Mouse (Mus musculus) kidney, embryonic 16.5 days (tissue): ENCODE data around the gene Gpc6. TPM values are rescaled to one million over a fixed set of nuclear protein-coding genes. Genes with fewer than 3 reads are reported as not detected.
A peak's percentile ranks its signal among the peaks of the same experiment; 100 is the strongest.

Experiments
- ATAC-seq: fragments of 200-750 bp; cut with Nextera tagmentation; 2 replicates; pipeline ENCODE4 v1.8.0; 2017; ENCODE audit warnings: moderate TSS enrichment; ENCODE audit not compliant: low FRiP score, low TSS enrichment
- H3K27ac ChIP-seq: fragments of 300-500 bp; sonication (generic); 2 replicates; pipeline ENCODE4 v1.5.1; 2014; ENCODE audit warnings: low read length
- H3K27me3 ChIP-seq: fragments of 300-500 bp; sonication (generic); 2 replicates; pipeline ENCODE4 v1.6.1; 2014; ENCODE audit warnings: low read length, control low read depth, mixed read lengths; ENCODE audit not compliant: insufficient read depth
- H3K36me3 ChIP-seq: fragments of 300-500 bp; sonication (generic); 2 replicates; pipeline ENCODE4 v1.6.1; 2014; ENCODE audit warnings: low read length, control low read depth, mixed read lengths; ENCODE audit not compliant: insufficient read depth
- H3K4me1 ChIP-seq: fragments of 300-500 bp; sonication (generic); 2 replicates; pipeline ENCODE4 v1.6.1; 2014; ENCODE audit warnings: low read length, control low read depth, mixed read lengths; ENCODE audit not compliant: insufficient read depth
- H3K4me2 ChIP-seq: fragments of 300-500 bp; sonication (generic); replicated peaks from 2 replicates; pipeline ENCODE4 v1.6.1; 2014; ENCODE audit warnings: low read depth, low read length
- H3K4me3 ChIP-seq: fragments of 300-500 bp; sonication (generic); 2 replicates; pipeline ENCODE4 v1.5.1; 2014; ENCODE audit warnings: mild to moderate bottlenecking, low read length
- H3K9ac ChIP-seq: fragments of 300-500 bp; sonication (generic); replicated peaks from 2 replicates; pipeline ENCODE4 v1.6.1; 2014; ENCODE audit warnings: low read length
- H3K9me3 ChIP-seq: fragments of 300-500 bp; sonication (generic); 2 replicates; pipeline ENCODE4 v1.6.1; 2016; ENCODE audit warnings: low read length, control low read depth
- WGBS: fragments of 180-500 bp; shearing (Covaris S2); extraction: QIAGEN DNeasy Blood & Tissue Kit; methylation state at CpG from one replicate; pipeline ENCODE4 v1.1.7; 2014; 5-methylcytosine and 5-hydroxymethylcytosine counted together
- polyA plus RNA-seq: library from polyadenylated mRNA; unstranded; fragments of >200 nt; fragmentation: Nextera tagmentation; extraction: Ambion mirVana; gene quantifications from 2 replicates; pipeline ENCODE4 v1.2.1, GENCODE M21; 2015

The Gpc6 gene
- polyA plus RNA-seq, 1 experiment from 2014 or later, result 62.7 TPM

GRCm38 (mm10) chr14:117892026-117892425, 966.9 kb downstream of the Gpc6 start:
- Histone ChIP-seq H3K4me3 (no peak overlapping the region), H3K27me3 (no peaks in the 10 kb centered on the region), H3K4me2 (no peak overlapping the region), H3K4me1 (no peaks in the 10 kb centered on the region), H3K9ac (no peak overlapping the region), H3K36me3 (no peaks in the 10 kb centered on the region), H3K27ac (no peak overlapping the region), H3K9me3 (no peaks in the 10 kb centered on the region)
- 64% methylated on average over 4 of the region's 4 CpGs for WGBS
- ATAC-seq, result no peak

GRCm38 (mm10) chr14:117894869-117895538, 969.9 kb downstream of the Gpc6 start:
- H3K9me3 ChIP-seq, result no peaks in the 10 kb centered on the region
- H3K4me2 ChIP-seq, result no peak overlapping the region
- H3K4me3 ChIP-seq, result no peak overlapping the region
- WGBS, result 81% methylated on average over 10 of the region's 10 CpGs
- no peak overlapping the region for H3K9ac ChIP-seq
- H3K4me1 ChIP-seq, result no peaks in the 10 kb centered on the region
- no peak for ATAC-seq
- no peaks in the 10 kb centered on the region for H3K36me3 ChIP-seq
- H3K27me3 ChIP-seq, result no peaks in the 10 kb centered on the region
- no peak overlapping the region for H3K27ac ChIP-seq

- Histone ChIP-seq H3K27me3 (no peaks in the 10 kb centered on the region), H3K4me2 (no peak overlapping the region), H3K4me3 (no peak overlapping the region), H3K4me1 (no peaks in the 10 kb centered on the region), H3K9ac (no peak overlapping the region), H3K27ac (no peak overlapping the region), H3K36me3 (no peaks in the 10 kb centered on the region), H3K9me3 (no peaks in the 10 kb centered on the region)
- no peak for ATAC-seq
- WGBS, result 77% methylated on average over 16 of the region's 16 CpGs
Observed at GRCm38 (mm10) chr14:117895539-117895912, 970.4 kb downstream of the Gpc6 start.

GRCm38 (mm10) chr14:117904300-117904699, 979.2 kb downstream of the Gpc6 start:
- Histone ChIP-seq H3K9me3 (no peaks in the 10 kb centered on the region), H3K27me3 (no peaks in the 10 kb centered on the region), H3K4me2 (no peak overlapping the region), H3K9ac (no peak overlapping the region), H3K4me3 (no peak overlapping the region), H3K27ac (no peak overlapping the region), H3K36me3 (no peaks in the 10 kb centered on the region), H3K4me1 (peaks cover 35% of the 10 kb centered on the region)
- ATAC-seq, result no peak
- 86% methylated on average over 9 of the region's 9 CpGs for WGBS

- Histone ChIP-seq H3K4me3 (no peak overlapping the region), H3K9ac (peak overlapping the region; percentile 19; the same call in 1 of the 2 replicates), H3K4me1 (peaks cover 35% of the 10 kb centered on the region), H3K27ac (0 out of 2 replicates have a peak overlapping the region, but pooled peaks have one; percentile 38), H3K27me3 (no peaks in the 10 kb centered on the region), H3K4me2 (peak overlapping the region; percentile 32), H3K9me3 (no peaks in the 10 kb centered on the region), H3K36me3 (no peaks in the 10 kb centered on the region)
- WGBS, result 21% methylated on average over 10 of the region's 10 CpGs
- ATAC-seq, result peak; percentile 1; the same call in 1 of the 2 replicates
Observed at GRCm38 (mm10) chr14:117905701-117906100, 980.6 kb downstream of the Gpc6 start.

- H3K4me2 ChIP-seq, result no peak overlapping the region
- no peaks in the 10 kb centered on the region for H3K9me3 ChIP-seq
- H3K27ac ChIP-seq, result no peak overlapping the region
- H3K27me3 ChIP-seq, result no peaks in the 10 kb centered on the region
- no peak for ATAC-seq
- no peak overlapping the region for H3K4me3 ChIP-seq
- peak overlapping the region; percentile 19; the same call in 1 of the 2 replicates for H3K9ac ChIP-seq
- H3K4me1 ChIP-seq, result peaks cover 35% of the 10 kb centered on the region
- no peaks in the 10 kb centered on the region for H3K36me3 ChIP-seq
- 68% methylated on average over 5 of the region's 5 CpGs for WGBS
Observed at GRCm38 (mm10) chr14:117906361-117906760, 981.2 kb downstream of the Gpc6 start.

- no peak overlapping the region for H3K4me2 ChIP-seq
- 30% methylated on average over 8 of the region's 8 CpGs for WGBS
- H3K36me3 ChIP-seq, result no peaks in the 10 kb centered on the region
- peaks cover 35% of the 10 kb centered on the region for H3K4me1 ChIP-seq
- H3K27me3 ChIP-seq, result no peaks in the 10 kb centered on the region
- no peaks in the 10 kb centered on the region for H3K9me3 ChIP-seq
- peak; percentile 82 for ATAC-seq
- no peak overlapping the region for H3K9ac ChIP-seq
- H3K4me3 ChIP-seq, result no peak overlapping the region
- H3K27ac ChIP-seq, result peak overlapping the region; percentile 80
Observed at GRCm38 (mm10) chr14:117908231-117908920, 983.3 kb downstream of the Gpc6 start.

GRCm38 (mm10) chr14:117909046-117909445, 983.9 kb downstream of the Gpc6 start:
- peaks cover 35% of the 10 kb centered on the region for H3K4me1 ChIP-seq
- H3K9ac ChIP-seq, result no peak overlapping the region
- peak overlapping the region; percentile 80; the same call in 1 of the 2 replicates for H3K27ac ChIP-seq
- no peak overlapping the region for H3K4me2 ChIP-seq
- no peaks in the 10 kb centered on the region for H3K27me3 ChIP-seq
- WGBS, result 45% methylated on average over 4 of the region's 4 CpGs
- no peak for ATAC-seq
- H3K4me3 ChIP-seq, result no peak overlapping the region
- H3K9me3 ChIP-seq, result no peaks in the 10 kb centered on the region
- H3K36me3 ChIP-seq, result no peaks in the 10 kb centered on the region

- Histone ChIP-seq H3K4me1 (peaks cover 30% of the 10 kb centered on the region), H3K4me2 (no peak overlapping the region), H3K36me3 (no peaks in the 10 kb centered on the region), H3K27ac (no peak overlapping the region), H3K4me3 (no peak overlapping the region), H3K9me3 (no peaks in the 10 kb centered on the region), H3K27me3 (no peaks in the 10 kb centered on the region), H3K9ac (no peak overlapping the region)
- no peak for ATAC-seq
- WGBS, result 37% methylated on average over 7 of the region's 7 CpGs
Observed at GRCm38 (mm10) chr14:117910323-117910722, 985.2 kb downstream of the Gpc6 start.

GRCm38 (mm10) chr14:117912624-117913270, 987.6 kb downstream of the Gpc6 start:
- Histone ChIP-seq H3K27me3 (no peaks in the 10 kb centered on the region), H3K9ac (no peak overlapping the region), H3K9me3 (no peaks in the 10 kb centered on the region), H3K36me3 (no peaks in the 10 kb centered on the region), H3K4me2 (no peak overlapping the region), H3K4me1 (peaks cover 15% of the 10 kb centered on the region), H3K27ac (no peak overlapping the region), H3K4me3 (no peak overlapping the region)
- 86% methylated on average over 10 of the region's 10 CpGs for WGBS
- ATAC-seq, result no peak
